Mouse (Mus musculus) forebrain, embryonic 14.5 days (tissue): ENCODE data around the gene Fbxl14. TPM values are rescaled to one million over a fixed set of nuclear protein-coding genes. Genes with fewer than 3 reads are reported as not detected.

ENCODE experiments used
- ATAC-seq: fragments of 200-750 bp; cut with Nextera tagmentation; 2 replicates; pipeline ENCODE4 v1.8.0; 2017; ENCODE audit warnings: mild to moderate bottlenecking, moderate library complexity
- DNase-seq: peaks from one replicate; pipeline ENCODE4 v3.0.0-alpha.2; 2015; ENCODE audit warnings: low spot score
- H3K27ac ChIP-seq: fragments of 300-500 bp; sonication (generic); 2 replicates; pipeline ENCODE4 v1.5.1; 2014; ENCODE audit warnings: low read depth, mild to moderate bottlenecking, control low read depth, low read length, moderate library complexity
- H3K27me3 ChIP-seq: fragments of 300-500 bp; sonication (generic); replicated peaks from 2 replicates; pipeline ENCODE4 v1.6.1; 2014; ENCODE audit warnings: low read length, control low read depth, mixed read lengths; ENCODE audit not compliant: control insufficient read depth, insufficient read depth
- H3K36me3 ChIP-seq: fragments of 300-500 bp; sonication (generic); 2 replicates; pipeline ENCODE4 v1.6.1; 2014; ENCODE audit warnings: low read length, control low read depth; ENCODE audit not compliant: control insufficient read depth, insufficient read depth
- H3K4me1 ChIP-seq: fragments of 300-500 bp; sonication (generic); 2 replicates; pipeline ENCODE4 v1.6.1; 2014; ENCODE audit warnings: antibody characterized with exemption, low read length, control low read depth; ENCODE audit not compliant: control insufficient read depth, insufficient read depth
- H3K4me2 ChIP-seq: fragments of 300-500 bp; sonication (generic); 2 replicates; pipeline ENCODE4 v1.6.1; 2014; ENCODE audit warnings: mild to moderate bottlenecking, control low read depth, low read length
- H3K4me3 ChIP-seq: fragments of 300-500 bp; sonication (generic); 2 replicates; pipeline ENCODE4 v1.5.1; 2014; ENCODE audit warnings: low read depth, low read length, control low read depth
- H3K9ac ChIP-seq: fragments of 300-500 bp; sonication (generic); 2 replicates; pipeline ENCODE4 v1.6.1; 2014; ENCODE audit warnings: mild to moderate bottlenecking, low read length, control low read depth, moderate library complexity
- H3K9me3 ChIP-seq: fragments of 300-500 bp; sonication (generic); replicated peaks from 2 replicates; pipeline ENCODE4 v1.6.1; 2016; ENCODE audit warnings: low read length, control low read depth, mixed read lengths; ENCODE audit not compliant: control insufficient read depth
- WGBS: fragments of 180-500 bp; shearing (Covaris S2); extraction: QIAGEN DNeasy Blood & Tissue Kit; methylation state at CpG from one replicate; pipeline ENCODE4 v1.1.7; 2014; 5-methylcytosine and 5-hydroxymethylcytosine counted together
- polyA plus RNA-seq: library from polyadenylated mRNA; unstranded; fragments of >200 nt; fragmentation: Nextera tagmentation; extraction: Ambion mirVana; gene quantifications from 2 replicates; pipeline ENCODE4 v1.2.1, GENCODE M21; 2014

The Fbxl14 gene
- polyA plus RNA-seq, 1 experiment from 2014 or later = 7.6 TPM

- WGBS = 12% methylated on average over 18 of the region's 18 CpGs
- Histone ChIP-seq H3K4me2 (peak overlapping the region; percentile 46), H3K36me3 (no peaks in the 10 kb centered on the region), H3K27ac (no peak overlapping the region), H3K9me3 (no peaks in the 10 kb centered on the region), H3K27me3 (no peaks in the 10 kb centered on the region), H3K4me1 (peaks cover 27% of the 10 kb centered on the region), H3K4me3 (peak overlapping the region; percentile 14), H3K9ac (peak overlapping the region; percentile 37)
- peak; percentile 48 for DNase-seq
- no peak for ATAC-seq
Observed at GRCm38 (mm10) chr6:119448321-119449059, 31.0 kb upstream of the Fbxl14 start.

- Histone ChIP-seq H3K27me3 (no peaks in the 10 kb centered on the region), H3K4me3 (peak overlapping the region; percentile 14), H3K9ac (peak overlapping the region; percentile 37), H3K27ac (no peak overlapping the region), H3K4me1 (peaks cover 27% of the 10 kb centered on the region), H3K9me3 (no peaks in the 10 kb centered on the region), H3K4me2 (peak overlapping the region; percentile 46), H3K36me3 (no peaks in the 10 kb centered on the region)
- 0 out of 2 replicates have a peak, but pooled peaks have one; percentile 19 for ATAC-seq
- 4% methylated on average over 23 of the region's 23 CpGs for WGBS
- peak; percentile 69 for DNase-seq
Observed at GRCm38 (mm10) chr6:119449060-119449499, 30.4 kb upstream of the Fbxl14 start.

- Histone ChIP-seq H3K4me1 (peaks cover 27% of the 10 kb centered on the region), H3K36me3 (no peaks in the 10 kb centered on the region), H3K27me3 (no peaks in the 10 kb centered on the region), H3K9ac (peak overlapping the region; percentile 54), H3K27ac (peak overlapping the region; percentile 92), H3K4me2 (peak overlapping the region; percentile 65), H3K9me3 (no peaks in the 10 kb centered on the region), H3K4me3 (peak overlapping the region; percentile 31; the same call in 1 of the 2 replicates)
- DNase-seq (peak; percentile 61), ATAC-seq (0 out of 2 replicates have a peak, but pooled peaks have one; percentile 40)
- 44% methylated on average over 14 of the region's 14 CpGs for WGBS
Observed at GRCm38 (mm10) chr6:119450965-119451943, 28.2 kb upstream of the Fbxl14 start.

- peak overlapping the region; percentile 54 for H3K9ac ChIP-seq
- H3K27me3 ChIP-seq = no peaks in the 10 kb centered on the region
- H3K4me2 ChIP-seq = peak overlapping the region; percentile 65
- H3K9me3 ChIP-seq = no peaks in the 10 kb centered on the region
- H3K4me1 ChIP-seq = peaks cover 27% of the 10 kb centered on the region
- DNase-seq (peak; percentile 93), ATAC-seq (peak; percentile 85)
- peak overlapping the region; percentile 31 for H3K4me3 ChIP-seq
- WGBS = under 1% methylated on average over 15 of the region's 15 CpGs
- H3K27ac ChIP-seq = peak overlapping the region; percentile 92
- no peaks in the 10 kb centered on the region for H3K36me3 ChIP-seq
Observed at GRCm38 (mm10) chr6:119451981-119452499, 27.4 kb upstream of the Fbxl14 start.

GRCm38 (mm10) chr6:119458166-119458565 lies 21.3 kb upstream of the Fbxl14 start:
- DNase-seq (no peak), ATAC-seq (no peak)
- H3K4me2 ChIP-seq = no peak overlapping the region
- WGBS = 73% methylated on average over 8 of the region's 8 CpGs
- no peaks in the 10 kb centered on the region for H3K36me3 ChIP-seq
- H3K4me3 ChIP-seq = no peak overlapping the region
- H3K9ac ChIP-seq = no peak overlapping the region
- H3K27ac ChIP-seq = no peak overlapping the region
- H3K4me1 ChIP-seq = no peaks in the 10 kb centered on the region
- H3K27me3 ChIP-seq = no peaks in the 10 kb centered on the region
- no peaks in the 10 kb centered on the region for H3K9me3 ChIP-seq

GRCm38 (mm10) chr6:119459041-119459440 lies 20.4 kb upstream of the Fbxl14 start:
- WGBS = 89% methylated on average over 4 of the region's 4 CpGs

GRCm38 (mm10) chr6:119460391-119460790 lies 19.1 kb upstream of the Fbxl14 start:
- H3K4me3 ChIP-seq = no peak overlapping the region
- H3K36me3 ChIP-seq = no peaks in the 10 kb centered on the region
- no peak overlapping the region for H3K27ac ChIP-seq
- ATAC-seq (no peak), DNase-seq (no peak)
- 89% methylated on average over 5 of the region's 5 CpGs for WGBS
- no peaks in the 10 kb centered on the region for H3K4me1 ChIP-seq
- no peak overlapping the region for H3K9ac ChIP-seq
- no peaks in the 10 kb centered on the region for H3K27me3 ChIP-seq
- H3K9me3 ChIP-seq = no peaks in the 10 kb centered on the region
- no peak overlapping the region for H3K4me2 ChIP-seq

More at GRCm38 (mm10) chr6:119459041-119459440, 20.4 kb upstream of the Fbxl14 start:
- no peak overlapping the region for H3K27ac ChIP-seq
- no peak overlapping the region for H3K4me2 ChIP-seq
- no peak overlapping the region for H3K4me3 ChIP-seq
- H3K9ac ChIP-seq = no peak overlapping the region
- no peaks in the 10 kb centered on the region for H3K9me3 ChIP-seq
- H3K36me3 ChIP-seq = no peaks in the 10 kb centered on the region
- no peaks in the 10 kb centered on the region for H3K4me1 ChIP-seq
- no peak for DNase-seq
- ATAC-seq = no peak
- H3K27me3 ChIP-seq = no peaks in the 10 kb centered on the region

GRCm38 (mm10) chr6:119466161-119466560 lies 13.3 kb upstream of the Fbxl14 start:
- Histone ChIP-seq H3K9me3 (no peaks in the 10 kb centered on the region), H3K4me2 (no peak overlapping the region), H3K9ac (no peak overlapping the region), H3K27me3 (no peaks in the 10 kb centered on the region), H3K36me3 (no peaks in the 10 kb centered on the region), H3K4me1 (no peaks in the 10 kb centered on the region), H3K27ac (no peak overlapping the region), H3K4me3 (no peak overlapping the region)
- 84% methylated on average over 1 of the region's 1 CpGs for WGBS
- ATAC-seq (no peak), DNase-seq (no peak)
